8 mouse cellular contexts compared by ENCODE assay signal in genomic region chr2:106692783-106693701, GRCm38 (mm10). TPM values are rescaled to one million over a fixed set of nuclear protein-coding genes. Genes with fewer than 3 reads are reported as not detected.
DNase-seq lines count a peak whose midpoint lies in the region; ATAC-seq and TF ChIP-seq lines count a peak whose summit lies in the region.

Gene Mpped2 (plus strand): TSS chr2:106693269.

- peak; percentile 54 for ATAC-seq in heart, embryonic 11.5 days (replicated peaks; ENCODE audit: insufficient number of reproducible peaks, low FRiP score, low TSS enrichment)
- ATAC-seq in kidney, embryonic 15.5 days (replicated peaks; ENCODE audit: low FRiP score), result peak; percentile 68
- peak; percentile 84 for ATAC-seq in liver, embryonic 11.5 days (replicated peaks; ENCODE audit: low FRiP score)
- ATAC-seq in neural tube, embryonic 12.5 days (ENCODE audit: low FRiP score, low read depth), result peak; percentile 68

- WGBS in heart, embryonic 11.5 days (ENCODE audit: insufficient replicate concordance), result under 1% methylated on average over 56 of the region's 56 CpGs
- WGBS in kidney, embryonic 15.5 days, result under 1% methylated on average over 53 of the region's 56 CpGs
- 1% methylated on average over 47 of the region's 56 CpGs for WGBS in liver, embryonic 11.5 days
- WGBS in neural tube, embryonic 12.5 days, result 1% methylated on average over 56 of the region's 56 CpGs

- H3K36me3 ChIP-seq in heart, embryonic 11.5 days (ENCODE audit: control insufficient read depth, insufficient read depth, low read length), result no peaks in the 10 kb centered on the region
- H3K36me3 ChIP-seq in kidney, embryonic 15.5 days, result no peaks in the 10 kb centered on the region
- no peaks in the 10 kb centered on the region for H3K36me3 ChIP-seq in liver, embryonic 11.5 days (ENCODE audit: control insufficient read depth, insufficient read depth, low read length)
- H3K36me3 ChIP-seq in neural tube, embryonic 12.5 days, result no peaks in the 10 kb centered on the region

- H3K27me3 ChIP-seq in heart, embryonic 11.5 days (ENCODE audit: control insufficient read depth, insufficient read depth, low read length), result no peaks in the 10 kb centered on the region
- H3K27me3 ChIP-seq in kidney, embryonic 15.5 days, result peaks cover 48% of the 10 kb centered on the region
- H3K27me3 ChIP-seq in liver, embryonic 11.5 days (replicated peaks; ENCODE audit: control insufficient read depth, insufficient read depth, low read length), result peaks cover 48% of the 10 kb centered on the region
- no peaks in the 10 kb centered on the region for H3K27me3 ChIP-seq in neural tube, embryonic 12.5 days (replicated peaks)

- TF ChIP-seq CTCF in bone marrow macrophage, adult 2 months (IDR thresholded peaks at IDR 0.05; ENCODE audit: low read depth, low read length), result no peak
- TF ChIP-seq CTCF in embryonic fibroblast, embryonic 13.5 days (IDR thresholded peaks at IDR 0.05; ENCODE audit: borderline replicate concordance, insufficient read depth, low read length), result no peak

- no peak for TF ChIP-seq POLR2A in bone marrow macrophage, adult 2 months (IDR thresholded peaks at IDR 0.05; ENCODE audit: borderline replicate concordance, low read depth, low read length)
- no peak for TF ChIP-seq POLR2A in embryonic fibroblast, embryonic 13.5 days (IDR thresholded peaks at IDR 0.05; ENCODE audit: low read depth, low read length)

- no peaks in the 10 kb centered on the region for H3K9me3 ChIP-seq in heart, embryonic 11.5 days (replicated peaks; ENCODE audit: control insufficient read depth, low read length)
- no peaks in the 10 kb centered on the region for H3K9me3 ChIP-seq in kidney, embryonic 15.5 days (replicated peaks)
- no peaks in the 10 kb centered on the region for H3K9me3 ChIP-seq in liver, embryonic 11.5 days (ENCODE audit: control insufficient read depth, low read length)
- no peaks in the 10 kb centered on the region for H3K9me3 ChIP-seq in neural tube, embryonic 12.5 days

- no peaks in the 10 kb centered on the region for H3K4me1 ChIP-seq in bone marrow macrophage, adult 2 months (ENCODE audit: control insufficient read depth, insufficient read depth, low read length)
- 0 out of 2 replicates have a peak, but pooled peaks cover 3% of the 10 kb centered on the region for H3K4me1 ChIP-seq in embryonic fibroblast, embryonic 13.5 days (ENCODE audit: control insufficient read depth, insufficient read depth, low read length)
- H3K4me1 ChIP-seq in heart, embryonic 11.5 days (ENCODE audit: control insufficient read depth, insufficient read depth, low read length), result peaks cover 12% of the 10 kb centered on the region; the same call in 1 of the 2 replicates
- H3K4me1 ChIP-seq in kidney, embryonic 15.5 days, result peaks cover 38% of the 10 kb centered on the region
- peaks cover 3% of the 10 kb centered on the region for H3K4me1 ChIP-seq in liver, embryonic 11.5 days (replicated peaks; ENCODE audit: control insufficient read depth, insufficient read depth, low read length)
- H3K4me1 ChIP-seq in neural tube, embryonic 12.5 days, result peaks cover 13% of the 10 kb centered on the region

- peak within 1 kb of the TSS; percentile 91 for H3K9ac ChIP-seq in heart, embryonic 11.5 days (ENCODE audit: low read depth, low read length)
- peak within 1 kb of the TSS; percentile 78 for H3K9ac ChIP-seq in kidney, embryonic 15.5 days
- peak within 1 kb of the TSS; percentile 72 for H3K9ac ChIP-seq in liver, embryonic 11.5 days (ENCODE audit: low read depth, low read length)
- peak within 1 kb of the TSS; percentile 99 for H3K9ac ChIP-seq in neural tube, embryonic 12.5 days

- H3K4me2 ChIP-seq in heart, embryonic 11.5 days, result peak within 1 kb of the TSS; percentile 92
- H3K4me2 ChIP-seq in kidney, embryonic 15.5 days, result peak within 1 kb of the TSS; percentile 98
- peak within 1 kb of the TSS; percentile 97 for H3K4me2 ChIP-seq in liver, embryonic 11.5 days
- H3K4me2 ChIP-seq in neural tube, embryonic 12.5 days (replicated peaks), result peak within 1 kb of the TSS; percentile 90

- H3K27ac ChIP-seq in bone marrow macrophage, adult 2 months (ENCODE audit: insufficient read depth, low read depth, low read length), result no peak within 1 kb of the TSS
- no peak within 1 kb of the TSS for H3K27ac ChIP-seq in embryonic fibroblast, embryonic 13.5 days (ENCODE audit: insufficient read depth, low read length)
- peak within 1 kb of the TSS; percentile 94 for H3K27ac ChIP-seq in heart, embryonic 11.5 days (ENCODE audit: low read depth, low read length)
- H3K27ac ChIP-seq in kidney, embryonic 15.5 days, result peak within 1 kb of the TSS; percentile 90
- H3K27ac ChIP-seq in liver, embryonic 11.5 days (ENCODE audit: low read depth, low read length), result peak within 1 kb of the TSS; percentile 85
- peak within 1 kb of the TSS; percentile 99 for H3K27ac ChIP-seq in neural tube, embryonic 12.5 days

- peak within 1 kb of the TSS; percentile 20 for H3K4me3 ChIP-seq in bone marrow macrophage, adult 2 months (ENCODE audit: insufficient read depth, low read length)
- peak within 1 kb of the TSS; percentile 76 for H3K4me3 ChIP-seq in embryonic fibroblast, embryonic 13.5 days (ENCODE audit: insufficient read depth, low read length)
- peak within 1 kb of the TSS; percentile 75 for H3K4me3 ChIP-seq in heart, embryonic 11.5 days (ENCODE audit: low read depth, low read length)
- peak within 1 kb of the TSS; percentile 76 for H3K4me3 ChIP-seq in kidney, embryonic 15.5 days (replicated peaks)
- H3K4me3 ChIP-seq in liver, embryonic 11.5 days (ENCODE audit: low read depth, low read length), result peak within 1 kb of the TSS; percentile 72
- H3K4me3 ChIP-seq in neural tube, embryonic 12.5 days, result peak within 1 kb of the TSS; percentile 87

- DNase-seq in CD4-positive helper T cell, adult 2 months (ENCODE audit: low read depth, low spot score), result peak; percentile 3
- peak; percentile 69 for DNase-seq in liver, embryonic 11.5 days (ENCODE audit: low spot score)
- peak; percentile 46 for DNase-seq in thymus, postnatal 14 days

RNA-seq across cellular contexts. Expression of gene Mpped2, which starts in this region (rescaled TPM):
- polyA plus RNA-seq in bone marrow macrophage, adult 2 months (2012; ENCODE audit: insufficient read depth, insufficient read length, missing spikeins), result not detected in 2 replicates
- 4.3 and 9.8 TPM in 2 replicates for polyA plus RNA-seq in embryonic fibroblast, embryonic 13.5 days (2011; ENCODE audit: insufficient read length, low read depth, missing spikeins)
- polyA plus RNA-seq in heart, embryonic 11.5 days (2014; fragmentation: Nextera tagmentation; extraction: Ambion mirVana), result 124 and 126 TPM in 2 replicates
- 29.5 and 30.0 TPM in 2 replicates for polyA plus RNA-seq in kidney, embryonic 15.5 days (2015; fragmentation: Nextera tagmentation; extraction: Ambion mirVana)
- 16.6 and 24.7 TPM in 2 replicates for polyA plus RNA-seq in liver, embryonic 11.5 days (2014; fragmentation: Nextera tagmentation; extraction: Ambion mirVana)
- polyA plus RNA-seq in neural tube, embryonic 12.5 days (2016; fragmentation: Nextera tagmentation; extraction: Ambion mirVana), result 144 and 147 TPM in 2 replicates

Comparison
In these comparisons a context has a peak if more than half of its experiments do, and no peak if none do; other contexts are left out.
1. DNase-seq: peak in every context shown above with its lines; median percentile 69 in liver, embryonic 11.5 days; 46 in thymus, postnatal 14 days; 3 in CD4-positive helper T cell, adult 2 months.
2. H3K27ac ChIP-seq: peak in heart, embryonic 11.5 days (single experiment), kidney, embryonic 15.5 days (single experiment), liver, embryonic 11.5 days (single experiment) and neural tube, embryonic 12.5 days (single experiment); none in bone marrow macrophage, adult 2 months (single experiment) and embryonic fibroblast, embryonic 13.5 days (single experiment).
3. H3K4me3 ChIP-seq: peak in every context shown above with its lines; median percentile 87 in neural tube, embryonic 12.5 days; 76 in embryonic fibroblast, embryonic 13.5 days; 76 in kidney, embryonic 15.5 days; 75 in heart, embryonic 11.5 days; 72 in liver, embryonic 11.5 days; 20 in bone marrow macrophage, adult 2 months.
4. Peak in every context shown above with its lines, with median percentiles within 50 percentile points of each other: ATAC-seq, H3K4me2 ChIP-seq and H3K9ac ChIP-seq.